ENCODE assay signal across 12 mouse cellular contexts in genomic region chr1:132881836-132882235, GRCm38 (mm10). TPM values are rescaled to one million over a fixed set of nuclear protein-coding genes. Genes with fewer than 3 reads are reported as not detected.
DNase-seq lines count a peak whose midpoint lies in the region; ATAC-seq and TF ChIP-seq lines count a peak whose summit lies in the region.
"Had no signal": no experiment of that assay in that cellular context is flagged by ENCODE, and none has a peak within 500 bp of the region (broad histone marks: within the 10 kb centered on the region; RNA-seq: fewer than 3 reads in every experiment).

No protein-coding gene starts in this region.

- H3K36me3 ChIP-seq in embryonic facial prominence, embryonic 14.5 days (ENCODE audit: control insufficient read depth, insufficient read depth, low read length): no peaks in the 10 kb centered on the region
- no peaks in the 10 kb centered on the region for H3K36me3 ChIP-seq in hindbrain, embryonic 15.5 days
- no peaks in the 10 kb centered on the region for H3K36me3 ChIP-seq in neural tube, embryonic 14.5 days (ENCODE audit: control insufficient read depth, insufficient read depth, low read length)

- peak overlapping the region; percentile 86 for H3K4me3 ChIP-seq in left cerebral cortex, adult 2 months
- peak overlapping the region; percentile 61 for H3K4me3 ChIP-seq in embryonic facial prominence, embryonic 14.5 days (ENCODE audit: low read depth, low read length)
- H3K4me3 ChIP-seq in hindbrain, embryonic 15.5 days: peak overlapping the region; percentile 88
- H3K4me3 ChIP-seq in neural tube, embryonic 14.5 days (ENCODE audit: low read depth, low read length): peak overlapping the region; percentile 88
- H3K4me3 ChIP-seq: myocyte had no signal

- no peaks in the 10 kb centered on the region for H3K9me3 ChIP-seq in embryonic facial prominence, embryonic 14.5 days (ENCODE audit: control insufficient read depth, low read length)
- H3K9me3 ChIP-seq in hindbrain, embryonic 15.5 days: no peaks in the 10 kb centered on the region
- H3K9me3 ChIP-seq in neural tube, embryonic 14.5 days (ENCODE audit: control insufficient read depth, low read length): no peaks in the 10 kb centered on the region

- TF ChIP-seq CTCF in left cerebral cortex, adult 2 months (IDR thresholded peaks at IDR 0.05): no peak

- H3K4me1 ChIP-seq in embryonic facial prominence, embryonic 14.5 days (ENCODE audit: control insufficient read depth, insufficient read depth, low read length): peaks cover 12% of the 10 kb centered on the region; the same call in 1 of the 2 replicates
- peaks cover 63% of the 10 kb centered on the region for H3K4me1 ChIP-seq in hindbrain, embryonic 15.5 days (replicated peaks)
- peaks cover 20% of the 10 kb centered on the region for H3K4me1 ChIP-seq in neural tube, embryonic 14.5 days (ENCODE audit: control insufficient read depth, insufficient read depth, low read length)

- intact Hi-C loops in left cerebral cortex, adult 2 months (cut with DNase I): loop anchor here (2.0 to 5.0 kb wide), 3 partner anchors 35 to 123 kb away; no protein-coding TSS in a partner anchor

- DNase-seq in left cerebral cortex, adult 2 months (ENCODE audit: extremely low spot score in 1 of 2, low spot score in 2 of 2): no peak
- no peak for DNase-seq in left cerebral cortex, adult 11 months (ENCODE audit: low spot score)
- DNase-seq in embryonic facial prominence, embryonic 14.5 days (ENCODE audit: low spot score): no peak
- no peak for DNase-seq in spleen, postnatal 10 days (ENCODE audit: low spot score in 2 of 2)
- DNase-seq in right cerebral cortex, adult 2 months (ENCODE audit: low spot score in 2 of 2): no peak
- DNase-seq in layer of hippocampus, adult 9-10 months (ENCODE audit: low spot score): no peak
- DNase-seq: thymus, adult 18-20 months had no signal

- no peak for ATAC-seq in embryonic facial prominence, embryonic 14.5 days (ENCODE audit: low read depth)
- ATAC-seq in hindbrain, embryonic 15.5 days (ENCODE audit: low FRiP score, low read depth): no peak
- 0 out of 2 replicates have a peak, but pooled peaks have one; percentile 3 for ATAC-seq in neural tube, embryonic 14.5 days (ENCODE audit: low read depth)
- ATAC-seq: Patski had no signal

- no peak overlapping the region for H3K9ac ChIP-seq in embryonic facial prominence, embryonic 14.5 days (ENCODE audit: low read depth, low read length)
- H3K9ac ChIP-seq in hindbrain, embryonic 15.5 days: peak overlapping the region; percentile 90
- peak overlapping the region; percentile 84 for H3K9ac ChIP-seq in neural tube, embryonic 14.5 days (replicated peaks; ENCODE audit: low read depth, low read length)

- peaks cover 58% of the 10 kb centered on the region for H3K27me3 ChIP-seq in embryonic facial prominence, embryonic 14.5 days (replicated peaks; ENCODE audit: control insufficient read depth, insufficient read depth, low read length)
- no peaks in the 10 kb centered on the region for H3K27me3 ChIP-seq in hindbrain, embryonic 15.5 days
- no peaks in the 10 kb centered on the region; the same call in 1 of the 2 replicates for H3K27me3 ChIP-seq in neural tube, embryonic 14.5 days (ENCODE audit: control insufficient read depth, insufficient read depth, low read length)

- 34% methylated on average over 9 of the region's 9 CpGs for WGBS in embryonic facial prominence, embryonic 14.5 days
- WGBS in hindbrain, embryonic 15.5 days: 26% methylated on average over 9 of the region's 9 CpGs
- WGBS in neural tube, embryonic 14.5 days: 43% methylated on average over 9 of the region's 9 CpGs

- peak overlapping the region; percentile 98 for H3K27ac ChIP-seq in left cerebral cortex, adult 2 months
- no peak overlapping the region for H3K27ac ChIP-seq in embryonic facial prominence, embryonic 14.5 days (replicated peaks; ENCODE audit: low read depth, low read length)
- H3K27ac ChIP-seq in hindbrain, embryonic 15.5 days (replicated peaks): peak overlapping the region; percentile 92
- H3K27ac ChIP-seq in neural tube, embryonic 14.5 days (ENCODE audit: low read depth, low read length): peak overlapping the region; percentile 44; the same call in 1 of the 2 replicates

- H3K4me2 ChIP-seq in embryonic facial prominence, embryonic 14.5 days (ENCODE audit: low read depth, low read length): peak overlapping the region; percentile 97
- H3K4me2 ChIP-seq in hindbrain, embryonic 15.5 days: peak overlapping the region; percentile 87
- H3K4me2 ChIP-seq in neural tube, embryonic 14.5 days (ENCODE audit: low read depth, low read length): peak overlapping the region; percentile 93

RNA-seq across cellular contexts. Expression of gene Lrrn2, which starts 1.8 kb away (rescaled TPM):
- total RNA-seq in left cerebral cortex, adult 2 months (2021): 10 to 100 TPM; 91.8 to 99.9 TPM
- 7.0 and 10.2 TPM in 2 replicates for polyA plus RNA-seq in embryonic facial prominence, embryonic 14.5 days (2014; fragmentation: Nextera tagmentation; extraction: Ambion mirVana)
- polyA plus RNA-seq in hindbrain, embryonic 15.5 days (2015; fragmentation: Nextera tagmentation; extraction: Ambion mirVana): 49.3 and 58.4 TPM in 2 replicates
- polyA plus RNA-seq in neural tube, embryonic 14.5 days (2014; fragmentation: Nextera tagmentation; extraction: Ambion mirVana): 35.8 and 38.4 TPM in 2 replicates
- total RNA-seq: liver, adult 2 months had no signal
- polyA plus RNA-seq: liver, adult 2 months; Patski had no signal
